ENCODE assay signal across 8 mouse cellular contexts in genomic region chr8:78742453-78742852, GRCm38 (mm10).
DNase-seq lines count a peak whose midpoint lies in the region; ATAC-seq and TF ChIP-seq lines count a peak whose summit lies in the region.

No protein-coding gene starts in this region.

- TF ChIP-seq CTCF in forebrain, postnatal 0 days (IDR thresholded peaks at IDR 0.05; ENCODE audit: low read depth), result no peak
- no peak for TF ChIP-seq CTCF in lung, postnatal 0 days (IDR thresholded peaks at IDR 0.05)
- TF ChIP-seq CTCF in small intestine, adult 2 months (IDR thresholded peaks at IDR 0.05; ENCODE audit: extremely low read depth, insufficient read length, insufficient replicate concordance, low read depth, low read length), result no peak

- intact Hi-C loops in heart, postnatal 25 days (cut with DNase I), result loop anchor here (5.0 kb wide), 2 partner anchors 90 to 505 kb away; no protein-coding TSS in a partner anchor

- no peaks in the 10 kb centered on the region for H3K4me1 ChIP-seq in forebrain, postnatal 0 days (ENCODE audit: insufficient read depth)
- H3K4me1 ChIP-seq in lung, postnatal 0 days (ENCODE audit: insufficient read depth, low read depth, low read length), result peaks cover 9% of the 10 kb centered on the region; the same call in 1 of the 2 replicates
- H3K4me1 ChIP-seq in small intestine, adult 2 months (ENCODE audit: control insufficient read depth, insufficient read depth, insufficient read length, low read length), result 0 out of 2 replicates have a peak, but pooled peaks cover 2% of the 10 kb centered on the region

- 18% methylated on average over 2 of the region's 2 CpGs for WGBS in forebrain, postnatal 0 days
- 7% methylated on average over 2 of the region's 2 CpGs for WGBS in large intestine, adult 2 months
- 3% methylated on average over 2 of the region's 2 CpGs for WGBS in lung, postnatal 0 days
- WGBS in small intestine, adult 2 months, result 18% methylated on average over 2 of the region's 2 CpGs

- H3K4me3 ChIP-seq in forebrain, postnatal 0 days (ENCODE audit: low read depth, low read length), result no peak overlapping the region
- no peak overlapping the region for H3K4me3 ChIP-seq in lung, postnatal 0 days (ENCODE audit: low read depth, low read length)
- H3K4me3 ChIP-seq in small intestine, adult 2 months (ENCODE audit: low read depth, low read length), result no peak overlapping the region

- H3K27ac ChIP-seq in forebrain, postnatal 0 days (ENCODE audit: low read depth, low read length), result peak overlapping the region; percentile 35; the same call in 1 of the 2 replicates
- H3K27ac ChIP-seq in lung, postnatal 0 days (ENCODE audit: low read length), result peak overlapping the region; percentile 65
- peak overlapping the region; percentile 53; the same call in 1 of the 2 replicates for H3K27ac ChIP-seq in small intestine, adult 2 months (ENCODE audit: insufficient read depth, low read depth, low read length)

- no peaks in the 10 kb centered on the region for H3K27me3 ChIP-seq in forebrain, postnatal 0 days (ENCODE audit: insufficient read depth, low read length)
- no peaks in the 10 kb centered on the region for H3K27me3 ChIP-seq in lung, postnatal 0 days (replicated peaks; ENCODE audit: insufficient read depth, low read length)
- no peaks in the 10 kb centered on the region for H3K27me3 ChIP-seq in small intestine, adult 2 months (ENCODE audit: control insufficient read depth, insufficient read depth, low read length)

- no peak overlapping the region for H3K4me2 ChIP-seq in forebrain, postnatal 0 days (ENCODE audit: low read depth)
- no peak overlapping the region for H3K4me2 ChIP-seq in lung, postnatal 0 days (replicated peaks; ENCODE audit: low read depth, low read length)

- no peak for TF ChIP-seq POLR2A in small intestine, adult 2 months (IDR thresholded peaks at IDR 0.05; ENCODE audit: low read depth, low read length)

- peak; percentile 90 for ATAC-seq in forebrain, postnatal 0 days
- ATAC-seq in lung, postnatal 0 days, result peak; percentile 93

- peak; percentile 97 for DNase-seq in NIH3T3 (ENCODE audit: low read depth)
- peak; percentile 11 to 14 for DNase-seq in cerebellum, adult 18-20 months
- DNase-seq in forebrain, postnatal 0 days, result peak; percentile 70
- peak; percentile 90 for DNase-seq in heart, postnatal 25 days (ENCODE audit: low spot score)
- peak; percentile 38 for DNase-seq in large intestine, adult 2 months (ENCODE audit: low read depth, low spot score)
- peak; percentile 89 for DNase-seq in lung, postnatal 0 days (ENCODE audit: low spot score)
- no peak for DNase-seq in natural killer cell, adult 2 months (ENCODE audit: low spot score in 2 of 2)

- H3K36me3 ChIP-seq in forebrain, postnatal 0 days (ENCODE audit: insufficient read depth), result no peaks in the 10 kb centered on the region
- no peaks in the 10 kb centered on the region for H3K36me3 ChIP-seq in lung, postnatal 0 days (ENCODE audit: insufficient read depth, low read length)
- no peaks in the 10 kb centered on the region for H3K36me3 ChIP-seq in small intestine, adult 2 months (ENCODE audit: control insufficient read depth, insufficient read depth, low read length)

- H3K9ac ChIP-seq in forebrain, postnatal 0 days, result no peak overlapping the region
- H3K9ac ChIP-seq in lung, postnatal 0 days (replicated peaks; ENCODE audit: low read depth), result no peak overlapping the region

- no peak for TF ChIP-seq EP300 in lung, postnatal 0 days (IDR thresholded peaks at IDR 0.05)

- no peaks in the 10 kb centered on the region for H3K9me3 ChIP-seq in forebrain, postnatal 0 days (ENCODE audit: low read length)
- no peaks in the 10 kb centered on the region for H3K9me3 ChIP-seq in lung, postnatal 0 days (ENCODE audit: low read length)

Comparison
In these comparisons a context has a peak if more than half of its experiments do, and no peak if none do; other contexts are left out.
1. DNase-seq: peak in NIH3T3 (single experiment), cerebellum, adult 18-20 months (2 of 2), forebrain, postnatal 0 days (single experiment), heart, postnatal 25 days (single experiment), large intestine, adult 2 months (single experiment) and lung, postnatal 0 days (single experiment); none in natural killer cell, adult 2 months (0 of 2).
2. Peak in every context shown above with its lines, with median percentiles within 50 percentile points of each other: H3K27ac ChIP-seq.